Mouse (Mus musculus) liver, embryonic 14.5 days (tissue): Measurements from ENCODE around the gene Evx2.

Experiments used
- CTCF ChIP-seq: IDR thresholded peaks from 2 replicates; pipeline ENCODE4 v1.5.1; 2016; ENCODE audit warnings: antibody characterized with exemption, low read depth, control low read depth
- EP300 ChIP-seq: IDR thresholded peaks from 2 replicates; pipeline ENCODE4 v1.6.1; 2016; ENCODE audit warnings: antibody characterized with exemption, low read depth

- TF ChIP-seq CTCF (no peak), EP300 (no peak)
Measured at GRCm38 (mm10) chr2:74645631-74646030, 13.7 kb downstream of the Evx2 start.
